Mouse (Mus musculus) lung, postnatal 0 days (tissue): ENCODE results near the gene Zfp324.

ENCODE experiments used
- CTCF ChIP-seq: IDR thresholded peaks from 2 replicates; pipeline ENCODE4 v1.5.1; 2016; ENCODE audit warnings: antibody characterized with exemption, mild to moderate bottlenecking
- EP300 ChIP-seq: IDR thresholded peaks from 2 replicates; pipeline ENCODE4 v1.6.1; 2016; ENCODE audit warnings: antibody characterized with exemption, mild to moderate bottlenecking, control low read depth

GRCm38 (mm10) chr7:13006011-13006410 is 40.4 kb downstream of the Zfp324 start:
- TF ChIP-seq CTCF (no peak), EP300 (no peak)
